Mouse (Mus musculus) T-cell, adult 2 months (primary cell): ENCODE results near the gene Morn1.
A peak's percentile ranks its signal among the peaks of the same experiment; 100 is the strongest.

ENCODE experiments used
- DNase-seq: peaks from one replicate; pipeline ENCODE4 v3.0.0; 2022; ENCODE audit warnings: low spot score

Morn1 gene

DNA sequence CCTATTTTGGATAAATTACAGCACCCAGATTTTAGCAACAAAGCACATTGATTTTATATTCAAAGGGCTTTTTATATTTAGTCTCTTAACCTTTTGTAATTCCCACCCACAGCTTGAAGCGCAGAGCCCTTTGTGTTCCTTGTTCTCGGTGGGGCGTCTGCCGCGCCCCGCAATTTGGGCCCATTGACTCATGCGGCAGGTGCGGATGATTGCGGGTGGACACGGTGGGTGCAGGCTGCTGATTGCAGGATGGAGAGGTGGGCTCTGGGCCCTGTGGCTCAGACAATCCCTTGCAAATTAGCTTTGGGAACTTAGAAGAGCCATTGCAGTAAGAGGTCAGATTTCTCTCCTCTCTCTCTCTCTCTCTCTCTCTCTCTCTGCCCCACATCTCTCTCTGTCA is 31.9 kb downstream of the Morn1 start:
- DNase-seq = no peak

DNA sequence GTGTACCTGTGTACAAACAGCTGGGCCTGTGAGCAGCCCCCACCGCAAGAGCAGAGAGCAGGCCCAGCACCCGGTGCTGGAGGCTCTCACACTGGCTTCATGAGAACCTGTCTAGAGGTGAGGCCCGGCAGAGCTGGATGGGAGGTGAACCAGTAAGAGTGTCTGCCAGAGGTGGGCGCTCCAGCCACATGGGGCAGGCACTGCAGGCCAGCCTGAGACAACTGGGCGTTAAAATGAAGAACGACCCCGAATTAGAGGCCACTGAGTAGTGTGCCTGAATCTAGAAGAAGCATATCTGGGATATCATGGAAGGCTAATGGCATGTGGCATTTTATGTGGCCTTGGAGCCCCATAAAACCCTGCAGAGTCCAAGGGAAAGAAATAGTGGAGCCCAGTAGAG is 33.7 kb downstream of the Morn1 start:
- no peak for DNase-seq

DNA sequence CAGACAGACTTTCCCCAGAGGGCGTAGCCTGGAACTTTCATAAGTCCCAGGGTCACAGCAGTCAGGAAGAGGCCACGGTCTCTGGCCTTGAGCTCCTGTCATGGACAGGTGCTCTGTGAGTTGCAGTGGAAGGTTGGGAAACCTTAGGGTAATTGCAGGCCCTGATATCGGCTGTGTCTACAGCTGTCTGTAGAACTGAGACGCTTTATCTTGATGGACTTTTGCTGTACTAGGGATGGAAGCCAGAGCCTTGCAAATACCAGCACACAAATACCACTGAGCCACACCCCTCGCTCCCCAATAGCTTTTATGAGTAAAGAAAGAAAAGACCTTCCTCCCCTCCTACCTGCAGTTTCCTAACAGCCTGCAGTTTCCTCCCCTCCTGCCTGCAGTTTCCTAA is 34.2 kb downstream of the Morn1 start:
- DNase-seq = no peak

DNA sequence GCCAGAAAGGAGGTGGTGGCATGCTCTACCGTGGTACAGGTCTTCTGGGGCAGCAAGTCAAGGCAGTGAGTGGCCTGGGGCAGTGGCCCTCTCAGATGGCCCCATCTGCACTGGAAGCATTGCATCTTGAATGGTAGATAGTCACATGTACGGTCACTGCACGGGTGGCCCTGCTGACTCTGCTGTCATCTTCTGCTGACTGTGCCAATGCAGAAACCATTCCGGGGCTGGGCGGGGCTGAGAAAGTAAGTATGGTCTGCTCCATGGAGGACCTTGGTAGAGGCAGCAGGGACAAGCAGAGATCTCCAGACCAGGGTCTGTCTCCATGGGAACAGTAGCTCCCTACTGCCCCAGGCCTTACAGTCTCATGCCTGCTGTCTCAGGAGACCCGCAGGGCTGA is 34.8 kb downstream of the Morn1 start:
- DNase-seq = no peak

DNA sequence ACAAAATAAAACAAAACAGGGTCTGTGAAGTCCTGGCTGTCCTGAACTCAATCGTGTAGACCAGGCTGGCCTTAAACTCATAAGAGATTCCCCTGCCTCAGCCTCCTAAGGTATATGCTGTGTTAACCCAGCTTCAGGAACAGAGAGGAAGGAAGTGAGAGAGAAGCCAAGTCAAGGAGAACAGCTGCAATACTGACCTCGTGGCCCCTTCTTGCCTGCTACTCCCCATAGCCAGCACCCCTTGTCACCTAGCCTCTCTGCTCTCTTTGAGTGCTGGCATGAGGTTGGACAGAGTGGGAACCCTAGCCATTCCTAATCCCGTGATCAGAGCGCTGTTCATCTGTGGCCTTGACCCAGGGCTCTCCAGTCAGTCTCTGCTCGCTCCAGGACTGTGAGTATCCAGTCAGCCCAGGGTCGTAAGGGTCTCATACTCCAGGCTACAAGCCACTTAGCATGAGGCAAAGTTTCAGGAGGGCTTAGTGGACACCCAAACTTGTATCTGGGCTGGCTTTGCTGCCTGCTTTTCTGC is 35.6 kb downstream of the Morn1 start:
- no peak for DNase-seq

DNA sequence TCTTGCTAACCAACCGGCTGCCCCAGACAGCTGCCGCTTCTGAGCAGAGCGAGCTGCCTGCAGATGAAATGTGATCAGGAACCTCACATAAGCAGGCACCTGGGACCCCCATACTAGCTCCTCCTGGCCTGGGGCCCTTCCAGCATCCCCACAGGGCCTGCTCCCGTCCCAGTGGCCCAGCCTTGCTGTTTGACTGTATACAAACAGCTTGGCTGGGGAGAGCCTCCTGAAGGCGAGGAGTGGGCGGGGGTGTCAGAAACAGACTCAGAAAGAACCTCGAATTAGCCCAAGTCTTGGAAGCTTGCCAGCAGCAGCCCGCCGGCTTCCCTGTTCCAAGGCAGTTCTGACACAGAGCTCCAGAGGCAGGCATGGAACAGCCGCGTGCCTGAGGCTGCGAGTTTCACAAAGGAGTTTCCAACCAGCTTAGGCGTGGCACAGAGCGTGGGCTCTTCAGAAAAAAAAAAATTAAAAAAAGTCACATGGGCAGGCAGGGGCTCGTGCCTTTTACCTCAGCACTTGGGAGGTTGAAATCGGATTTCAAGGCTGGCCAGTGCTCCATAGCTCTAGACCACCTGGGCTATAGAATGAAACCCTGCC is 36.2 kb downstream of the Morn1 start:
- no peak for DNase-seq

DNA sequence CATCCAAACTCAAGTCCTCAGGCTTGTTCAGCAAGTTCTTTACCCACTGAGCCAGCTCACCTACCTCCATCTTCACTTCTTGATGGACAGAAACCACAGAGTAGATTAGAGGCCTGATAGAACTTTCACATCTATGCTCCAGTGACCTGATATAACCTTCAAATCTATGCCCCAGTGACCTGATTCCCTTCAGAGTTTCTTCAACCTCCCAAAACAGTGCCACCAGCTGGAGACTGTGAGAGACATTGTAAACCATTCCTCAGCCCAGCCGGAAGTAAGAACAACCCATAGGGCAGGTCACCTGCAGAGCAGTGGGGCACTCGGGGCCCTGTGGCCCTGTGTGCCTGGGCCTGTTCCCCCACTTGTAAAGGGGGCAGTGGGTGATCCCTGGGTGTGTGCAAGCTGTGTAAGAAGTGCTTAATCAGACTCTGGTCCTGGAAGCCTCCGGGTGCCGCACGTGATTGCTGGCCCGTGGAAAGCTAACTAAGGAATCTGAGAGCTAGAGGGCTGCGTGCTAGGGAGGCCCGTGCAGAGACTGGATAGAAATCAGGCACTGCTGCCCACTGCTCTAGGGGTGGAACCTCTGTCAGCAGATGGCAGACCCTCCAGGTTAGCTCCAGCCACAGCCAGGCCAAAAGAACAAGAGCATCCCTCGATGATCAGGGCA is 37.6 kb downstream of the Morn1 start:
- DNase-seq = no peak

DNA sequence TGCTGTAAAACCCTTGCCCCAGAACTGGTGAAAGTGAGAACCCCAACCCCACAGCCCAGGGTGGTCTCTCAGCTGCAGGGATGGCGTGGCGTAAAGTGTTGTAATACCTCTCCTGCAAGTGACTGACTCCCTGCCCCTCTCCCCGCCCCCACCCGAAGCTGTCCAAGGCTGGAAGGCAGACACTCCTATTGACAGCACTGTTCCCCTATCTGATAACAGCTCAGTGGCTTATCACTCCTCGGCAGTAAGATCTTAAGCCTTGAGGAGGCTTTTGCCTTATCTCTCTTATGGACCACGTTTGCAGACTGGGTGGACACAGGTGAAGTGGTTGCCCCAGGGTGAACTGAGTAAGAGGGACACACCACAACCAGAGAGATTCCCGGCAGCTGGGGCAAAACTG is 38.9 kb downstream of the Morn1 start:
- no peak for DNase-seq

DNA sequence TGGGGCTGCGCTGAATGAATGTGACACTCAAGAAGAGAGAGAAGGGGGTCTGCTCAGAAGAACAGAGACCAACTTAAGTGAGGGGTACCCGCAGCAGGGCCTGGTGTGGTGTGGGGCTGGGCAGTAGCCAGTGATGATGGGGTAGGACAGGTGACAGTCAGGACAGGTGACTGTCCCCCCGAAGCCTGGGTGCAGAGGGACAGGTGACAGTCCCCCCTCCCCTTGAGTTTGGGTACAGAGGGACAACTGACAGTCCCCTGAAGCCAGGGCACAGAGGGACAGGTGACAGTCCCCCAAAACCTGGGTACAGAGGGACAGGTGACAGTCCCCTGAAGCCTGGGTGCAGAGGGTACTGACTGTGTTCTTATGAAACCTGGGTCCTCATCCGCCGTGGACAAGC is 39.8 kb downstream of the Morn1 start:
- no peak for DNase-seq

DNA sequence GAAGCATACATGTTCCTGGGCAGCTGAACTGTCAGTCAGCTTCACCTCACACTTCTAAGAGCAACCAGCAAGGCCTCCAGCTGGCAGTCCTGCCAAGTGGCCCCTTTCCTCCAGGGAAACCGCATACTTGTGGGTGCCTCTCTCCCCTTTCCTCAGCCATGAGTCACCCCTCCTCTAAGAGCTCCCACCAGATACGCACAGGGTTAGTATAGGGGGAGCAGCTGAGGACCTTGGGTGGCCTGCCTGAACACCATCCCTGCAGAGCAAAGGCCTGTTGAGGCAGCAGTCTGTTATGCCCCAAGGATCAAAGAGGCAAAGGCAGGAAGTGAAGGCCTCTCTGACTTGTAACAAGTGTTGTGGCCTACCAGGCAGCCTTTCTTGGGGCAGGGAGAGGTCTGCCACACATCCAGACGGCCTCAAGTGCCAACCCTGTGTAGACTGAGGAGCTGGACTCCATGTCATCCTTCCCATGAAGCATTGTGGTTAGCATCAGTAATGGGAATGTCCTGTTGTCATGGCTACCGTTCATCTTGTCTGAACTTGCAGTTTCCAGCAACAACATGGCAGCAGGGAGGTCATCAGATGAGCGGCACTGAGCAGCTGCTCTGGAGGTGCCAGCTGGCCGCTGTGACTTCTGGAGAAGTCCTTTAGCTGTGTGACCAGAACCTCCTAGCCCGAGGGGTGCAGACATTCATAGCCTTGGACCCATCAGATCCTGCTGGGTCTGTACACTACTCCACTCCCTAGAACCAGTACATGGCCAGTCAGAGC is 40.4 kb downstream of the Morn1 start:
- DNase-seq = peak; percentile 69

DNA sequence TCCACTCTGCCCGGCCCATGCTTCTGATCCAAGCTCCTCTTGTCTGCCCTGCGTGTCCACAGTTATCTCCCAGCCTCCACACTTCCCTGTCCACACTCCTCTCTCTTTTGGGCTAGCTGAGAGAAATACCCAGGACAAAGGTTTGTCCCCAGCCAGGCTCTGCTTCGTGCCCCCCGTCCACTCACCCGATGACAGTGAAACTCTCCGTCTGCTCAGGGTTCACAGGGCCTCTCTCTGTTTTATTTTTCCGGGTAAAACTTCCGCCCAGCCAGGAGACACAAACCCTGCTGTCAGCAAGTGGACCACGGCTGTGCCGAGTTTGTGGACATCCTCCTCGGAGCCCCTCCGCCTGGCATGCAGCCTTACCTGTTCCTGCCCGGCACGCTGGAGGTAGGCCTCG is 42.0 kb downstream of the Morn1 start:
- no peak for DNase-seq

DNA sequence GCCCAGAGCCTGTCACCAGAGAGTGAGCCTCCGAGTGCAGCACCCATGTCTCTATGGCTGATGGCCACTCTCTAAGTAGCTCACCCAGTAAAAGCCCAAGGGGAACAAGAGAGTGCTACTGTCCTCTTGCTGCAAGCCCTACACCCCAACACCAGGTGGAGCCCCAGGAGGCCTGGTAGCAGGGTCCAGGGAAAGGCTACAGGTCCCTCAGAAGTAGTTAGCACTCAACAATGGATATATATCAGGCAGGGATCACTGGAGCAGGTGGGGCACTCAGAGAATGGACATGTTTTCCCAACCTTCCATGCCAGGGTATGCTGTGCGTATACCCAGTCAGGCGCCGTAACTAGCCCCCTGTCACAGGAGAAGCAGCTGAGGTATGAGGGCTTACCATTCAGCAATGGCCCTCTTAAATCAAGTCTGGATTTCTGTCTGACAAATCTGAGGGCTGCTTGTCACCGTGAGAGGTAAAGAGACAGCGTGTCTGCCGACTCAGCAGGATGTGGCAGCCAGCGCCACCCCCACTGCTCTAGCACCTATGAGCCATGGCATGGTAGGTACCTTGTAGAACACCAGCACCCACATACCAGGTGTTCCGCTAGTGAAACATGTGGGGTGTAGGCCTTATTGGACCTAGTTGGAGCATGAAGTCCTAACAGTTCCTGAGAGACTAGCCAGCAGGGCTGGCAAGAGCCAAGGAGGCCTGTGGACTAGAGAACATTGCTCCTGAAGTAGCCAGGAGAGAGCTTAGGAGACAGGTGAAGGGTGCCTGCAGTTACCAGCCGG is 42.9 kb downstream of the Morn1 start:
- DNase-seq = peak; percentile 68

DNA sequence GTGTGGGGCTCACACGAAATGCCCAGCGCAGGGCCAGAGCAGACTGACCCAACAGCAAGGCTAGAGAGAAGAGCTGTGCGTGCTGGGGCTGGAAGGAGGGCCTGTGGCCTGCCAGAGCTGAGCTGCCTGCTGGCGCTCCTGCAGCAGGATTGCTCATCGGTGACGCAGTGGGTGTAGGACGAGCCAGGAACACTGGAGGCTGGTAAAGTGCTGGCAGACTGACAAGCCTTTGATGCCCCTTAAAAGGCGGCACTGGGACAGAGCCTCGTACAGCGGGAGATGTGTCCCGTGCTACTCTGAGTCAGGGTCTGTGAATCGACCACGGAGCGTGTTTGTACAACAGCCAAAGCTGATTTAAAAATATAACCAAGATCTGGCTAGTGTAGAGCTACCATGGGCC is 43.6 kb downstream of the Morn1 start:
- no peak for DNase-seq

DNA sequence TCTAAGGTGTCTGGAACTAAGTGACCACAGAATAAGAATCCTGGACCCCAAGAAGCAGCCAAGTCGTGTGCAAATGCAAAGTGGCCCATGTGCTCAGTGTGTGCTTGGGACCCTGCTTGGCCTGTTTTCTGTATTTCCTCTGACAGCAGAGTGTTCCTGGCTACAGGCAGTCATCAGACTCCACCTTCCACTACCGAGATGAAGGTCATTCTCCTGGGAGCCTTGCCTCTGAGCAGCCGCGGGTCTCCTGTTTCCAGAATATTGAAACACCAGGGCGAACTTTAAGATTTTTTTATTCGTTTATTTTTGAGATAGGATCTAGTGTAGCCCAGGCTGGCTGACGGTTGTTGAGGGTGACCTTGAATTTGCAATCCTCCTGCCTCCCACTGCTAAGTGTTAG is 44.2 kb downstream of the Morn1 start:
- DNase-seq = no peak

DNA sequence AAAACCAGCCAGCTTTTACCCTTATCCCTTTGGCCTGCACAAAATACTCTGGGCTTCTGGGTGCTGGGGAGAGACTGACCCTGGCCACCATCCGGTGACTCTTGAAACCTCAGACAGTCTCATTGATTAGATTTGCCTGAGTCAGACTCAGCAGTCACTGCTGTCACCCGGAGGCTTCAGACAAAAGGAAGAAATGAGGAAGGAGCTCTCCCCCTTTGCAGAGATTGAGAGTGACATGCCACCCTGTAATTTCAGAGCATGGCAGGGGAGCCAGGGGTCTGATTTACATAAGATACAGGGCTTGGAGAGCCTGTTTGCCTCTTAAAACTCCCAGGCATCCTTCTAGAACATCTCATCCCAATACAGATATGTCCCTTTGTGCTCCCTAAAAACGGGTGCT is 46.8 kb downstream of the Morn1 start:
- DNase-seq = no peak

DNA sequence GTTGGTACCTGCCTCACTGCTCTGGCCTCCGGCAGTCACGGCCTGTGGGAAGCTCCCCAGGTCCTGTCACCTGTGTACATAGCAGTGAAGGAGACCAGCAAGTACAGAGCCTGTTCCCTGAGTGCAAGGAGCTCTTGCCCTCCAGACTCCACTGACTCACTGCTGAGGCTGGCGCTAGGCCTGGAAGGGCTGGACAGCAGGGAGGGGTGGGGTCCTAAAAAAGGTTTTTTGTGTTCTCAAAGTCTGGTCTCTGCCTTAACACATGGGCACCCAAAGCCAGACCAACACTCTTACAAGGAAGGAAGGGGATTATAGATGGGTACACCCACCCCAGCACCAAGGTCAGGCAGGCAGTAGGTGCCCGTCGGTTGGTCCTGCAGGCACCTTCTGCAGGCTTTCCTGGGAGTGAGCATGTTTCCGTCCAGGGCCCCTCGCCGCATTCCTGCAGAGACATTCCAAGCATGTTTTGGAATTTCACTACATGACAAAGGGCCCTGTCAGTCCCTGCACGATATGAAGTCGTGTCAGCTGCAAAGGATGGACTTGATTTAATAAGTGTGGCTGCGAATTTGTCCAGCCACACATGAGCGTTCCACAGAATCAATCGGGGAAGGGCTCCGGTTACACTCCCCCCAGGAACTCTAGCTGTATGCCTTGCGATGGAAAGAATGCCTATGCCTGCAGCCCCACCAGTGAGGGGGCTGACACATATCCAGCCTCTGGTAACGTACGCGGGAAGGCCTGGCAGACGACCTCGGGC is 47.5 kb downstream of the Morn1 start:
- DNase-seq = no peak

DNA sequence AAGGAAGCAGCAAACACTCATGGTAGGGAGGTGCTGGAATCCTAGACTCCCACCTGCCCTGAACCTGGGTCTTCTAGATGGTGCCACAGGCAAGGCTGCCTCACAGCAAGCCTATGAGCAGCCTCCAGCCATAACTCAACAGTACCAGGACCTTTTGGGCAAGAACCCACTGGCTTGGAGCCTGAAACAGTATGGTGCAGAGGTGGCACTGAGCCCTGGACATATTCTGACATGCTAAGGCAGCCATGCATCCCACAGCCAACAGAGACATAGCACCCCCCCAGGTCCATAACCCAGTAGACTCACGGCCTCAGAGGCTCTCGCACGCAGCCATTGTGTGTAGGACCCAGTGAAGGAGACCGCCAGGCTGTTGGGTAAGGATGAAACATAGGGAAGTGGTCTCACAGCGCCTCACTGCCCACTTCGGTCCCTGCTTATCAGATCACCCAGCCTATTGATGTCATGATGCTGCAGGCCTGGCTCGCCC is 48.4 kb downstream of the Morn1 start:
- no peak for DNase-seq

DNA sequence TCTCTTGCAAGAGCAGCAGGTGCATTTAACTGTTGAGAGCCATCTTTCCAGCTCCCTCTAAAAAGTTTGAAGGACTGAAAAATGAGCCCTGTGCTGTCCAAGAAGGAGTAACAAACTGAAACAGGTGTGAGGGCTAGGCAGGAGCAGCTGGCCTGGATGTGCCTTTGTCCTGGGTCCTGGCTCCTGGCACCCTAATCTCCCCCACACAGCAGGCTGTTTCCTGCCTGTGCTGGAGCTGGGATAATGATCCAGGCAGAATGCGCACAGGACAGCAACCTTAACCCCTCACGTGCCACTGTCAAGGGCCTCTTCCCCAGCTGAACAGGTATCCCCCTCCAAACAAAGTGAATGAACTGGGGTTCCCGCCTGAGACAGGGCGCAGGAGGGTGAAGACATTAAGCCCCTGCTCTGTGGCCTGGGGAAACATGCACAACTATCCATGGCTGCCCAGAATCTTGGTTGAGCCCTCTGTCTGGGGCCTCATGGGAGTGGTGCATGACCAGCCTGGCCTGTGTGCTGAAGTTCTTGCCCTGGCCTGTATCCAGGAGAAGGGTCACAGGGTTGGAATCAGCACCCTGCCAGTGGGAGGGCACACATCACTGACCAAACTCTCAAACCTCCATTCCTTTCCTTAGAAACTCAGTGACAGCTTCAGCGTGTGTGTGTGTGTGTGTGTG is 49.7 kb downstream of the Morn1 start:
- no peak for DNase-seq

DNA sequence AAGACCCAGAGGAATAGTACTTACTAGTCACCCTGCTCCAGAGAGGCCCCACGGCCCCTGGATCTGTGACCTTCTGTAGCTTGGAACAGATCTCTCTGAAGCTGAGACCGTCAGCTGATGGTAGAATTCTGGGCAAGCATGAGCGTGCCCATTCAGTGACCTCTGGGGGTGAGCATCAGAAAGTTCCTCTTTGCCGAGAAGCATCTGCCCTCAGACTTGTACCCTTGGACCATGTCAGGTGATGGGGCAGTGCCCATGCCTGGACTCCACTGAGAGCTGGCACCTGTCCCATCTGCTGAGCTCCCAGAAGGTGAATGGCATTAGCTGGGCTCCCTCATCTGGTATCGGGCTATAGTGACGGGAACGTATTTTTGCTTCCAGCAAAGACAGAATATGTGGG is 51.5 kb downstream of the Morn1 start:
- no peak for DNase-seq

DNA sequence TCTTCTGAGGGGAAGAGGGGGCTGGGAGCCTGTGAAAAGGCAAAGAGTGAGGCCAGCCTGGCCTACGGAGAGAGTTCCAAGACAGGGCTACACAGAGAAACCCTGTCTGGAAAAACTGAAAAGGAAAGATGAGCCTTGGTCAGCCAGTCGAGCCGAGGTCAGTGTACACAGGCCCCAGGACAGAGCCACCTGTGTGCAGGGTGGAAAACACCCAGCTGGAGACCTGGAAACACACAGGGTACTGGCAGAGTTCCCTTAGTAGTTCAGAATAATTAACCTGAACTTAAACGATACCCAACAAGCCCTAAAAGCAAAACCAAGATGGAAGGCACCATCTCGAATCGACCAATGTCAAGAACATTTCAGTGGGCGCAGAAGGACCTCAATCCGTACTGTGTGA is 52.1 kb downstream of the Morn1 start:
- DNase-seq = no peak
